Mouse (Mus musculus) CH12.LX (cell line): ENCODE measurements around the gene Hspa1l. TPM values are rescaled to one million over a fixed set of nuclear protein-coding genes. Genes with fewer than 3 reads are reported as not detected.

Source experiments
- DNase-seq: peaks from one replicate; pipeline ENCODE4 v3.0.0-alpha.2; 2013; ENCODE audit errors: extremely low read depth
- H3K27ac ChIP-seq: 2 replicates; pipeline ENCODE4 v1.5.1; 2012; ENCODE audit warnings: low read depth, mild to moderate bottlenecking, control low read depth, moderate library complexity; ENCODE audit not compliant: insufficient read depth
- H3K27me3 ChIP-seq: replicated peaks from 2 replicates; pipeline ENCODE3; 2012; ENCODE audit warnings: inconsistent platforms
- H3K36me3 ChIP-seq, 2 experiments: replicated peaks in 1 of 2; 2 replicates each; pipeline versions ENCODE3 to v1.6.1; 2012; ENCODE audit warnings: inconsistent platforms in 1 of 2, low read length in 1 of 2, mild to moderate bottlenecking in 1 of 2, mixed read lengths in 1 of 2, moderate library complexity in 1 of 2; ENCODE audit not compliant: control insufficient read depth in 1 of 2, insufficient read depth in 1 of 2
- H3K4me1 ChIP-seq, 2 experiments: 2 replicates each; pipeline ENCODE4 v1.6.1; 2012; ENCODE audit warnings: inconsistent platforms in 1 of 2, moderate library complexity in 1 of 2; ENCODE audit not compliant: insufficient read depth in 2 of 2, control insufficient read depth in 1 of 2
- H3K4me2 ChIP-seq: 2 replicates; pipeline ENCODE4 v1.6.1; 2012; ENCODE audit warnings: low read depth, mild to moderate bottlenecking, control low read depth; ENCODE audit not compliant: poor library complexity, insufficient read depth, severe bottlenecking
- H3K4me3 ChIP-seq, 3 experiments: fragments of 150-350 bp in 1 of 3; sonication (generic) in 1 of 3; replicated peaks in 1 of 3; 2 replicates each; pipeline versions ENCODE3 to v1.5.1; 2011 to 2012; ENCODE audit warnings: low read depth in 2 of 3, low read length in 2 of 3, mild to moderate bottlenecking in 2 of 3, moderate library complexity in 2 of 3, control low read depth in 1 of 3, improper control_type of control experiment in 1 of 3, inconsistent platforms in 1 of 3, mixed read lengths in 1 of 3; ENCODE audit not compliant: poor library complexity in 1 of 3
- H3K79me2 ChIP-seq: replicated peaks from 2 replicates; pipeline ENCODE4 v1.6.1; 2012; ENCODE audit warnings: mild to moderate bottlenecking, moderate library complexity; ENCODE audit not compliant: control insufficient read depth, poor library complexity, insufficient read depth, severe bottlenecking; ENCODE audit errors: extremely low read depth
- H3K9ac ChIP-seq: 2 replicates; pipeline ENCODE4 v1.6.1; 2012; ENCODE audit warnings: low read depth, mild to moderate bottlenecking, control low read depth, moderate library complexity; ENCODE audit not compliant: insufficient read depth
- H3K9me3 ChIP-seq: replicated peaks from 2 replicates; pipeline ENCODE3; 2012; ENCODE audit warnings: low read length, inconsistent platforms, mixed read lengths
- BHLHE40 ChIP-seq: IDR thresholded peaks from 2 replicates; pipeline ENCODE4 v1.6.1; 2011; ENCODE audit warnings: mild to moderate bottlenecking, low read depth, low read length, improper control_type of control experiment
- CHD1 ChIP-seq: IDR thresholded peaks from 2 replicates; pipeline ENCODE4 v1.6.1; 2012; ENCODE audit warnings: low read depth, low read length, improper control_type of control experiment, inconsistent platforms
- CHD2 ChIP-seq: IDR thresholded peaks from 2 replicates; pipeline ENCODE4 v1.6.1; 2011; ENCODE audit warnings: low read length, improper control_type of control experiment
- CTCF ChIP-seq, 2 experiments: IDR thresholded peaks in 1 of 2; conservative IDR thresholded peaks in 1 of 2; 2 replicates each; pipeline ENCODE4 v1.5.1; 2011 to 2012; ENCODE audit warnings: low read depth in 2 of 2, low read length in 2 of 2, improper control_type of control experiment in 1 of 2, inconsistent platforms in 1 of 2, mild to moderate bottlenecking in 1 of 2, moderate library complexity in 1 of 2
- E2F4 ChIP-seq: IDR thresholded peaks from 2 replicates; pipeline ENCODE4 v1.6.1; 2011; ENCODE audit warnings: low read depth, low read length, improper control_type of control experiment; ENCODE audit not compliant: insufficient replicate concordance
- EP300 ChIP-seq: IDR thresholded peaks from 2 replicates; pipeline ENCODE4 v1.6.1; 2011; ENCODE audit warnings: low read length, improper control_type of control experiment
- ETS1 ChIP-seq: conservative IDR thresholded peaks from 2 replicates; pipeline ENCODE4 v1.6.1; 2012; ENCODE audit warnings: low read depth, mild to moderate bottlenecking, inconsistent platforms, low read length, improper control_type of control experiment, moderate library complexity
- GABPA ChIP-seq: IDR thresholded peaks from 2 replicates; pipeline ENCODE4 v1.6.1; 2012; ENCODE audit warnings: low read depth, low read length, improper control_type of control experiment, inconsistent platforms; ENCODE audit not compliant: insufficient replicate concordance
- HCFC1 ChIP-seq: IDR thresholded peaks from 2 replicates; pipeline ENCODE4 v1.6.1; 2012; ENCODE audit warnings: low read depth, mild to moderate bottlenecking, inconsistent platforms, low read length, improper control_type of control experiment
- IRF4 ChIP-seq: IDR thresholded peaks from 2 replicates; pipeline ENCODE4 v1.6.1; 2014; ENCODE audit warnings: low read depth, mild to moderate bottlenecking, inconsistent platforms, low read length, improper control_type of control experiment
- KAT2A ChIP-seq: IDR thresholded peaks from 2 replicates; pipeline ENCODE4 v1.6.1; 2012; ENCODE audit warnings: low read length, improper control_type of control experiment, inconsistent platforms; ENCODE audit not compliant: insufficient replicate concordance
- MAFK ChIP-seq: IDR thresholded peaks from 2 replicates; pipeline ENCODE4 v1.6.1; 2011; ENCODE audit warnings: low read length, improper control_type of control experiment; ENCODE audit not compliant: insufficient replicate concordance
- MAX ChIP-seq: IDR thresholded peaks from 2 replicates; pipeline ENCODE4 v1.6.1; 2011; ENCODE audit warnings: low read length, improper control_type of control experiment
- MAZ ChIP-seq: IDR thresholded peaks from 2 replicates; pipeline ENCODE4 v1.6.1; 2012; ENCODE audit warnings: low read depth, mild to moderate bottlenecking, inconsistent platforms, low read length, improper control_type of control experiment, moderate library complexity
- MEF2A ChIP-seq: IDR thresholded peaks from 2 replicates; pipeline ENCODE4 v1.6.1; 2014; ENCODE audit warnings: low read depth, mild to moderate bottlenecking, inconsistent platforms, low read length, improper control_type of control experiment, borderline replicate concordance
- MXI1 ChIP-seq: IDR thresholded peaks from 2 replicates; pipeline ENCODE4 v1.6.1; 2011; ENCODE audit warnings: mild to moderate bottlenecking, low read depth, low read length, improper control_type of control experiment
- MYC ChIP-seq: IDR thresholded peaks from 2 replicates; pipeline ENCODE4 v1.6.1; 2011; ENCODE audit warnings: low read depth, mild to moderate bottlenecking, improper control_type of control experiment, low read length
- NELFE ChIP-seq: IDR thresholded peaks from 2 replicates; pipeline ENCODE4 v1.6.1; 2011; ENCODE audit warnings: low read depth, low read length, improper control_type of control experiment
- NRF1 ChIP-seq: IDR thresholded peaks from 2 replicates; pipeline ENCODE4 v1.6.1; 2014; ENCODE audit warnings: low read depth, mild to moderate bottlenecking, inconsistent platforms, low read length, improper control_type of control experiment, moderate library complexity
- POLR2A ChIP-seq: IDR thresholded peaks from 2 replicates; pipeline ENCODE4 v1.6.1; 2011; ENCODE audit warnings: low read depth, mild to moderate bottlenecking, improper control_type of control experiment, low read length
- POLR2AphosphoS2 ChIP-seq: IDR thresholded peaks from 2 replicates; pipeline ENCODE4 v1.6.1; 2011; ENCODE audit warnings: low read depth, low read length, improper control_type of control experiment
- RAD21 ChIP-seq: IDR thresholded peaks from 2 replicates; pipeline ENCODE4 v1.6.1; 2011; ENCODE audit warnings: low read depth, mild to moderate bottlenecking, low read length, improper control_type of control experiment, moderate library complexity
- RCOR1 ChIP-seq: conservative IDR thresholded peaks from 2 replicates; pipeline ENCODE4 v1.6.1; 2012; ENCODE audit warnings: low read depth, mild to moderate bottlenecking, inconsistent platforms, low read length, improper control_type of control experiment
- SIN3A ChIP-seq: IDR thresholded peaks from 2 replicates; pipeline ENCODE4 v1.6.1; 2012; ENCODE audit warnings: low read length, improper control_type of control experiment, inconsistent platforms
- SMC3 ChIP-seq: IDR thresholded peaks from 2 replicates; pipeline ENCODE4 v1.6.1; 2011; ENCODE audit warnings: low read depth, low read length, improper control_type of control experiment
- TBP ChIP-seq: conservative IDR thresholded peaks from 2 replicates; pipeline ENCODE4 v1.6.1; 2011; ENCODE audit warnings: low read depth, low read length, improper control_type of control experiment
- TCF12 ChIP-seq: IDR thresholded peaks from 2 replicates; pipeline ENCODE4 v1.6.1; 2014; ENCODE audit warnings: low read depth, mild to moderate bottlenecking, inconsistent platforms, low read length, improper control_type of control experiment
- UBTF ChIP-seq: IDR thresholded peaks from 2 replicates; pipeline ENCODE4 v1.6.1; 2012; ENCODE audit warnings: low read depth, mild to moderate bottlenecking, inconsistent platforms, low read length, improper control_type of control experiment, moderate library complexity
- USF2 ChIP-seq: conservative IDR thresholded peaks from 2 replicates; pipeline ENCODE4 v1.6.1; 2011; ENCODE audit warnings: low read depth, low read length, improper control_type of control experiment
- ZC3H11A ChIP-seq: IDR thresholded peaks from 2 replicates; pipeline ENCODE4 v1.6.1; 2012; ENCODE audit warnings: low read depth, mild to moderate bottlenecking, inconsistent platforms, low read length, improper control_type of control experiment
- ZKSCAN1 ChIP-seq: IDR thresholded peaks from 2 replicates; pipeline ENCODE4 v1.6.1; 2012; ENCODE audit warnings: low read depth, inconsistent platforms, low read length, improper control_type of control experiment, borderline replicate concordance
- ZNF384 ChIP-seq: IDR thresholded peaks from 2 replicates; pipeline ENCODE4 v1.6.1; 2012; ENCODE audit warnings: low read depth, low read length, improper control_type of control experiment, inconsistent platforms
- dilution Hi-C: fragments of 300-500 bp; cut with MboI; formaldehyde crosslinking; loops from 2 replicates; pipeline ENCODE4 v1.14.3; 2020; ENCODE audit warnings: low sequenced_read_pairs; ENCODE audit not compliant: extremely low pct_unique_long_range_greater_than_20kb, extremely low pct_ligation_motif_present
- in situ Hi-C: fragments of 300-500 bp; cut with MboI; formaldehyde crosslinking; loops from 3 replicates; pipeline ENCODE4 v1.14.3; 2019; ENCODE audit warnings: low sequenced_read_pairs, low pct_ligation_motif_present, low pct_unique_long_range_greater_than_20kb, mixed read lengths
- polyA plus RNA-seq: library from polyadenylated mRNA; unstranded; fragments of >175 nt; gene quantifications from 2 replicates; pipeline ENCODE4 v1.2.1, GENCODE M21; 2012; ENCODE audit warnings: low read depth; ENCODE audit not compliant: insufficient read length
- total RNA-seq, 2 experiments: library from RNA; depleted of rRNA; stranded (reverse); fragments of 300-350 nt in 1 of 2; fragments of >200 nt in 1 of 2; gene quantifications; 2 replicates each; pipeline ENCODE4 v1.2.3; 2012 to 2014

Gene Hspa1l
- total and polyA plus RNA-seq, 3 experiments: 0.30 to 1.4 TPM; not detected in 1

- DNase-seq: no peak
- H3K36me3 ChIP-seq: peaks cover under 1 to 9% of the 10 kb centered on the region in 2 experiments
- H3K4me3 ChIP-seq: no peak overlapping the region
- peaks cover 13% of the 10 kb centered on the region for H3K79me2 ChIP-seq
- H3K4me2 ChIP-seq: no peak overlapping the region
- dilution Hi-C loops (no loop called here), in situ Hi-C loops (no loop called here)
- no peaks in the 10 kb centered on the region for H3K27me3 ChIP-seq
- peaks cover 2% of the 10 kb centered on the region for H3K9me3 ChIP-seq
- no peak overlapping the region for H3K27ac ChIP-seq
- TF ChIP-seq SIN3A (no peak), ZC3H11A (no peak), POLR2A (no peak), MAX (no peak), MXI1 (no peak), ETS1 (no peak), NRF1 (no peak), RAD21 (no peak), RCOR1 (no peak), NELFE (no peak), EP300 (no peak), KAT2A (no peak), IRF4 (no peak)
- H3K9ac ChIP-seq: no peak overlapping the region
- peaks cover 0 to 17% of the 10 kb centered on the region in 2 experiments; a peak in 2 of 4 replicates for H3K4me1 ChIP-seq
Observed at GRCm38 (mm10) chr17:34955884-34956283, 16.6 kb upstream of the Hspa1l start.

GRCm38 (mm10) chr17:34956340-34956739 lies 16.2 kb upstream of the Hspa1l start:
- H3K9me3 ChIP-seq: peaks cover 2% of the 10 kb centered on the region
- peak; percentile 57; the same call in 1 of the 2 replicates for TF ChIP-seq ZNF384
- no peak for TF ChIP-seq GABPA
- TF ChIP-seq ETS1: no peak
- TF ChIP-seq TCF12: no peak
- TF ChIP-seq MAZ: no peak
- TF ChIP-seq POLR2A: no peak
- TF ChIP-seq MAX: no peak
- TF ChIP-seq UBTF: no peak
- TF ChIP-seq TBP: no peak
- TF ChIP-seq IRF4: no peak
- no peak for TF ChIP-seq NRF1
- no peak for TF ChIP-seq KAT2A
- TF ChIP-seq MYC: no peak
- TF ChIP-seq SIN3A: no peak
- no peak for TF ChIP-seq MXI1
- no peak for TF ChIP-seq HCFC1
- no peak for TF ChIP-seq ZC3H11A
- TF ChIP-seq CTCF (conservative IDR thresholded peaks at IDR 0.05 in 1 of 2, IDR thresholded peaks at IDR 0.05 in 1 of 2; ENCODE audit: low read depth in 2 of 2, low read length in 2 of 2): peak in 1 of 2 experiments; percentile 67; a peak in 2 of 4 replicates
- no peak for TF ChIP-seq USF2
- no peak for TF ChIP-seq MEF2A
- TF ChIP-seq RAD21: peak; percentile 74
- TF ChIP-seq CHD2: no peak
- no peak for TF ChIP-seq CHD1
- TF ChIP-seq ZKSCAN1: no peak
- TF ChIP-seq BHLHE40: no peak
- TF ChIP-seq EP300: no peak
- TF ChIP-seq MAFK: no peak
- no peak for TF ChIP-seq NELFE
- TF ChIP-seq E2F4: no peak
- peak; percentile 59 for TF ChIP-seq SMC3
- TF ChIP-seq POLR2AphosphoS2: no peak
- TF ChIP-seq, all 38 proteins: peak for 4
- Histone ChIP-seq H3K27me3 (no peaks in the 10 kb centered on the region), H3K4me3 (no peak overlapping the region), H3K4me2 (no peak overlapping the region), H3K4me1 (peaks cover 0 to 22% of the 10 kb centered on the region in 2 experiments; a peak in 2 of 4 replicates), H3K27ac (no peak overlapping the region), H3K79me2 (peaks cover 8% of the 10 kb centered on the region), H3K36me3 (peaks cover 0 to 6% of the 10 kb centered on the region in 2 experiments), H3K9ac (no peak overlapping the region)
- peak; percentile 10 for DNase-seq
- dilution Hi-C loops (no loop called here), in situ Hi-C loops (no loop called here)
